Mouse (Mus musculus) cerebellum, postnatal 10 days (tissue): ENCODE results near the gene Wtip.
A peak's percentile ranks its signal among the peaks of the same experiment; 100 is the strongest.
"Not testable (repeated sequence)": the region's sequence is repeated elsewhere in the genome, so short reads cannot be mapped to it uniquely, and the experiment has no call there.

Source experiments
- DNase-seq, 2 experiments: peaks; one replicate each; pipeline ENCODE4 v3.0.0; 2021; ENCODE audit warnings: mixed read lengths in 2 of 2

Gene Wtip

GRCm38 (mm10) chr7:34133117-34133762, at the start of gene Wtip:
TSS of gene Wtip (minus strand) at chr7:34133268.
- peak; percentile 88 to 89 for DNase-seq

GRCm38 (mm10) chr7:34176241-34176640, 43.2 kb upstream of the Wtip start:
- DNase-seq, result not testable (repeated sequence)

- DNase-seq, result no peak
These were observed 39.2 kb upstream of the Wtip start for GRCm38 (mm10) chr7:34172251-34172650.

- DNase-seq, result peak; percentile 10 to 13
These were observed 36.4 kb upstream of the Wtip start, which contains the start of gene Uba2 for GRCm38 (mm10) chr7:34169454-34169853. TSS of gene Uba2 (minus strand) at chr7:34169599.

- peak; percentile 97 for DNase-seq
These were observed 35.6 kb upstream of the Wtip start for GRCm38 (mm10) chr7:34168470-34169251.

GRCm38 (mm10) chr7:34167766-34168469, 34.9 kb upstream of the Wtip start:
- no peak for DNase-seq

GRCm38 (mm10) chr7:34166850-34167249, 33.8 kb upstream of the Wtip start:
- peak; percentile 28 to 39 for DNase-seq

GRCm38 (mm10) chr7:34165999-34166398, 32.9 kb upstream of the Wtip start:
- DNase-seq, result no peak

GRCm38 (mm10) chr7:34164671-34165070, 31.6 kb upstream of the Wtip start:
- no peak for DNase-seq

GRCm38 (mm10) chr7:34159167-34159566, 26.1 kb upstream of the Wtip start:
- no peak for DNase-seq

- DNase-seq, result no peak
These were observed 24.9 kb upstream of the Wtip start for GRCm38 (mm10) chr7:34157994-34158393.

- DNase-seq, result no peak
These were observed 14.1 kb upstream of the Wtip start for GRCm38 (mm10) chr7:34147193-34147592.

GRCm38 (mm10) chr7:34141123-34141522, 8.1 kb upstream of the Wtip start:
- no peak for DNase-seq

GRCm38 (mm10) chr7:34139493-34139892, 6.4 kb upstream of the Wtip start:
- DNase-seq, result no peak

- peak in 1 of 2 experiments; percentile 38 for DNase-seq
These were observed 1.3 kb upstream of the Wtip start for GRCm38 (mm10) chr7:34134336-34134735.

GRCm38 (mm10) chr7:34132355-34133079, 551 bp downstream of the Wtip start:
- DNase-seq, result peak; percentile 71 to 76

- no peak for DNase-seq
These were observed 1.1 kb downstream of the Wtip start for GRCm38 (mm10) chr7:34131959-34132354.

- DNase-seq, result no peak
These were observed 1.9 kb downstream of the Wtip start for GRCm38 (mm10) chr7:34131118-34131517.

GRCm38 (mm10) chr7:34126291-34126690, 6.8 kb downstream of the Wtip start:
- no peak for DNase-seq

- no peak for DNase-seq
These were observed 7.7 kb downstream of the Wtip start for GRCm38 (mm10) chr7:34125346-34125745.

- DNase-seq, result peak; percentile 39 to 53
These were observed 9.9 kb downstream of the Wtip start for GRCm38 (mm10) chr7:34122987-34123720.

GRCm38 (mm10) chr7:34120636-34121035, 12.4 kb downstream of the Wtip start:
- not testable (repeated sequence) for DNase-seq
